Mouse (Mus musculus) testis, adult 2 months (tissue): Measurements from ENCODE around the gene AC134908.4.

Source experiments
- CTCF ChIP-seq: fragments of 200-500 bp; IDR thresholded peaks from 2 replicates; pipeline ENCODE4 v1.5.1; 2012; ENCODE audit warnings: low read depth, mild to moderate bottlenecking, inconsistent platforms, low read length, moderate library complexity; ENCODE audit not compliant: control insufficient read depth, insufficient read depth, insufficient replicate concordance
- POLR2A ChIP-seq: fragments of 200-500 bp; IDR thresholded peaks from 2 replicates; pipeline ENCODE4 v1.6.1; 2012; ENCODE audit warnings: low read depth, mild to moderate bottlenecking, inconsistent platforms, low read length, moderate library complexity; ENCODE audit not compliant: control insufficient read depth

- no peak for TF ChIP-seq CTCF
- TF ChIP-seq POLR2A: no peak
These were observed 4.1 kb downstream of the AC134908.4 start for GRCm38 (mm10) chr17:25791320-25791842.
